Mouse (Mus musculus) retina, embryonic 14.5 days (tissue): Measurements from ENCODE around the gene Iffo2.

Experiments
- DNase-seq: peaks from one replicate; pipeline ENCODE4 v3.0.0-alpha.2; 2015; ENCODE audit warnings: low spot score

Iffo2 gene

DNA sequence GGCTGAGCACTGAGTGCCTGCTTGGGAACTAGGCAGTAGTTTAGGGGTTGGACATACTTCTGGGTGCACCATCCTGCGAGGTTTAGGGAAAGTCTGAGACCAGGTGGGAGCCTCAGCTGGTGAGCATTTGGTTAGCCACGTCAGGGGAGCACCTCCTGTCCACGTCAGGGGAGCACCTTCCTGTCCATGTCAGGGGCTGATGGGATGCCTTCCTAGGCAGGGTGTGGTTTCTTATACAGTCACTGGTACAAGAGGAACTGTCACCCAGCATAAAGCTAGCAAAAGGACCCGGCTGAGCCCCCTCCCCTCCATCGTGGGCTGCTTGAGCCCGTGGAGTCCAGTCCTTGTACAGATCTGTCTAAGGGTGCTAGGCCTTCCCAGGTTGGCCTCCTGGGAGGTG lies 52.0 kb downstream of the Iffo2 start:
- no peak for DNase-seq

DNA sequence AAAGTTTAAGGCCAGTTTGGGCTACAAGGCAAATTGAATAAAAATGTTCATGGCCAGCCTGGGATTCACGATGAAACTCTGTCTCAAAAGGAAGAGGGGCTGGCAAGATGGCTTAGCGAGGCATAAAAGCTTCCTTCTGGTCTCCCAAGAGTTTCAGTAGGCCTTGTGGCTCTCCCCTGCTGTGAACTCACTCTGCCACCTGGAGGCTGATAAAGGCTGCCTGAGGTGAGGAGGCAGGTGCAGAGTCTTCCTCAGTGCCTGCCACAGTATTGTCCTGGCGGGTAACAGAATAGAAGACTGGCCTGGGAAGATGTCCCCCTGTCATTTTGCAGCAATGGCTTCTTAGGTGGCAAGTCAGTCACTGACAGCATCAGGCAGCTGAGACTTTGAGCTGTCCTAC lies 52.6 kb downstream of the Iffo2 start:
- no peak for DNase-seq

DNA sequence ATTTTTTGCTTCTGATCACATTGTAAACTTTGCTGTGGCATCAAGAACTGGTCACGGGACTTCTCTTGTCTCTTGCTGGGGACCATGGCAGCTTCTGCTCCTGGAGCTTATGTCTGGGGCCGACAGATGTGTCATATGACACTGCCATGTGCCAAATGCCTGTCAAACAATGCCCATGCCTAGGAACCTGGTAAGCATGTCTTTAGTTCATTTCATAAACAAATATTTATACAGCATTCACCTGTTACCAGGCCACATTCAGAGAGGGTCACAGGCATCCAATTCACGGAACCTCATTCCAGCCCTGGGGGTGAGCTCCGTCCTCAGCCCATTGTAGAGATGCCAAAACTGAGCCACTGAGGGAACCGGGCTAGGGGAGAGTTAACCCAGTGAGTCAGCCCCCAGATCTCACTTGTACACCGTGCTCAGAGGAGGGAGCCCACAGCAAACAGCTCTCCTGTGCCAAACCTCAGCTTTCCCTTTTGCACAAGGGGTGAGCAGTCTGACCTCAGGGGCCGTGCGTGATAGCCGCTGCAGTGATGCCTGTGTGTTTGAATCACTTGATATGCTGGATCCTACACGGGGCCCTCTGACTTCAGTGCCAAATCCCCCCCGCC lies 53.4 kb downstream of the Iffo2 start:
- DNase-seq, result no peak

DNA sequence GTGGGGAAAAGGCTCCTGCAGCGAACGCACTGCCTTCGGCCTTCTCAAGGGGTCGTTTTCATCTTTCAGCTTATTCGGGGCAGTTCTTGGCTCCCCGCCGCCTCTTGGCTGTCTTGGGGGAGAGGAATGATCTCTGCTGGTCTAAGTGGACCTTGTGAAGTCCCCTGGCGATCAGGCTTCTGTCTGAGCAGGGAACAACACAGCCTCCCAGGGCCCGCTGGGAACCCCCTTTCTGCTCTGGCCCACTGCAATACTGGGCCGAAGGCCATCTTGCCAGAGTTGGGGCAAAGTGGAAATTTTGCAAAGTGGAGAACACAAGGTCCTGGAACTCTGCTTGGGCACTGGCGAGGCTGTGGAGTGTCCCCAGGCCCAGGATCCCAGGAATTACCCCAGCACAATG lies 54.4 kb downstream of the Iffo2 start:
- DNase-seq, result no peak

DNA sequence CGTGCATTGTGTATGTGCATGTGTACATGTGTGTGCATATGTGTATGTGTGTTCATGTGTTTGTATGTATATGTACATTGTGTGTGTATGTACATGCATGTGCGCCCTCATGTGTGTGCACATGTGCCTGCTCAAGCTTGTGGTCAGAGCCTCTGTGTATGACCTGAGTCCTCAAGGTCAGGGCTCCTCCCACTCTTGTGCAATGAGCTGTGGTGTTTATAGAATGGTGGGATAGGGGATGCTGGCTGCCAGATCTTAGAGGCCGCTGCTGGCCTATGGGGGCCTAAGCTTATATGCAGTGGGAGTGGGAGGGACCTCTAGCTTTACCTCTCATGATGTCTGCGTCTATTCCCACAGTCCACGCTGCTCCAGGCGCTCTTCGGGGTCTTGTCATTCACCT lies 55.4 kb downstream of the Iffo2 start:
- no peak for DNase-seq

DNA sequence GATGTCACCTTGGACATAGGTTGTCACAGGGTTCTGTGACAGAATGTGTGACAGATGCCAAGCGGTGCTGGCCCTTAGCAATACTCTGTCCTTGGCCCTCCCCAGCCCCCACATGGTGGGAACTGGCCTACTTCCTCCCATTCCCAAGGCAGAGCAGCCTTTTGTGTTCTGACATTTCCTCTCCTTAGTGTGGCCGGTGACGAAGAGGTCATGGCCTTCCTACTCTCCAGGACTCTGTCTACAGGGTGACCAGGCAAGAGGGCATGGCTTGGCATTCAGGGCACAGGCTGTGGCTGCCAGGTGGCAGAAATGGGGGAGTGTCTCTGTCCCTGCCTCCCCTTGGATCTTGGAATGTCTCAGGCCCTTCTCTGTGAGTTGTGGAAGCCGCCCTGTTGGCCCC lies 57.0 kb downstream of the Iffo2 start:
- DNase-seq, result no peak

DNA sequence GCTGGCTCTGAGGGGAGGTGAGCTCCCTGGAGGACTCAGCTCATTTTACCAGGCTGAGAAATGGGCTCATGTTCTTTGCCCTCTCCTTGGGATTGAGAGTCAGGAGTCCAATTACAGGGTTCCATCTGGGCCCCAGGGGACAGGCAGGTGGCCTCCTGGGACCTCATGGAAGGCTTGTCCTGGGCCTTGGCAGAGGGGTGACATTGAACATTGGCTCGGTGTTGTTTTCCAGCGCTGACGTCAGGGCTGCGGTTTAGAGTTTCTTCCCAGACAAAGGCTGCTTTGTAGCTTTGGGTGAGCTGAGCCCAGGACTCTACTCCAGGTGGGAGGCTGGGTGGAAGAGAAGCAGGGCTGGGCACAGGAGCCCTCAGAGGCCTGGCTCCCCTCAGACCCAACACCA lies 57.4 kb downstream of the Iffo2 start:
- DNase-seq, result no peak

DNA sequence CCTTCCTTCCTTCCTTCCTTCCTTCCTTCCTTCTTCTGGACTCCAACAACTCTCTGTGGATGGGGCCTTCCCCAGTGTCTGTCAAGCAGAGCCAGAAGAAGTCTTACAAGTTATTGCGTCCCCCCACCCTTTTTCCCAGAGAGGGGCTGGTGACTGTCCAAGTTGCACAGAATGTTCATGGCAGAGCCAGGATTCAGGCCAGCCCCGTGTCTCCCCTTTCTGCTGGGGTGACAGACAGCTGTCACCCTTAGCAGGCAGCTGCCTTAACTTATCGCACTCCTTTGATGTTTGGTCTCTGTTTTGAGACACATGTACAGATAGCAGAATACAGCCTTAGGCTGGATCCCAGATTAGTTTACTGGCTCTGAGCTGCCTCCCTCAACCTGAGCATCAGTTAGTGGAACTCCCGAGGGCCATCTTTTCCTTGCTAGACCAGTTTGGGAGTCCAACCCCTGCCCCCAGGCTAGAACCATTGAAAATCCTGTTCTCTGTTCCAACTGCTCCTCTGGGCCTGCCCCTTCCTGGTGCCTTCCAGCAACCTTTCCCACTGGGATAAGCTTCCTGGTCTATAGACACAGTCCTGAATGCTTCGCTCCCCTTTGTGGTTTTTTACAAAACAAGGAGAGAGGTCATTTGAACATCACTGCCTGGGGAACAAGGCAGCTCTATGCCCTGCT lies 59.1 kb downstream of the Iffo2 start:
- no peak for DNase-seq

DNA sequence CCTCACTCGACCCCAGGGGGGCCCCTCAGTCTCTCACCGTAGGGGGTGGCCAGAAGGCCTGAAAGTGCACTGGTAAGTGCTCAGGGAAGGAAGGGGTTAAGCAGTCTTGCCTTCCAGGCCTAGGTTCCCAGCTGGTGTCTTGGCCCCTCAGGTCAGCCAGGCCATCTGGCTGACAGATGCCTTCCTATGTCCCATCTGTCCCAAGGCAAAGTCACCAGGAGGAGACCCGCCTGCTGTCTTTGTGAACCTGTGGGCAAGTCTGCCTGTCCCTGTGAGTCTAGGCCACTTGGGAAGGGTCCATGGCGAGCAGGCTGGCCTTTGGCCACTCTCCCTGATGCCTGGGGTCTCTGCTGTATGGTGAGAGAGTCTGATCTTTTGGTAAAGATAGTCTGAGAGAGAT lies 60.1 kb downstream of the Iffo2 start:
- peak; percentile 73 for DNase-seq

DNA sequence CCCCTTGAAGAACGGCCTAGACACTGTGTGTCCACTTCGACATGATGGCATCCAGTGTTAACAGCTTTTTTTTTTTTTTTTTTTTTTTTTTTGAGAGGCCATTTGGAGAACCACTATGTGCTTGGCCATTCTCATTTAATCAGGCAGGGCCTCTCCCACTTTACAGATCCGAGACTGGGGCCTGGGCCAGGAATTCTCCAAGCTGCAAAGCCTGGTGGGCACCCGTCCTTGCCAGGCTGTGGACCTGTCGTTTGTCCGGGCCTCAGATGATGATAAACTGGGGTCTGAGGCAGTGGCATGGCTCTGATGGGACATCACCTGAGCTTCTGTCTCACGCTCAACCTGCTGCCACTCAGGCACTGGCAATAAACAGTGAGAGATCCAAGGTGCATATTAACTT lies 62.5 kb downstream of the Iffo2 start:
- DNase-seq, result no peak

DNA sequence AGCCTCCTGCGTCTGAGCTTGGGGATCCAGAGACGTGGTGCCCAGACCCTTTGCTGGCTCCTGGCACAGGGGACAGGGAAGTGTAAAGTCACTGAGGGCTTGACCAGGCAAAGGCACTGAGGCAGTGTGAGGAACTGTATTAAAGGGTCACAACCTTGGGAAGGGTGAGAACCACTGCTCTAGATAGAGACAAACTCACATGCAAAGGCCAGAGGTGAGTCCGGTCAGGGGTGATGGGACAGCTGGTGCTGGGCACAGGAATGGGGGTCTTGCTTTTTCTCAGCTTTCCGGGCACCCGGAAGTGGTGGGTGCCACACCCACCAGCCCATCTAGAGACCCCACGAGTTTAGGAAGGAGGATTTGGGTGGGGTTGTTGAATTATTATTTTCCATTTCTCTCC lies 63.0 kb downstream of the Iffo2 start:
- no peak for DNase-seq

DNA sequence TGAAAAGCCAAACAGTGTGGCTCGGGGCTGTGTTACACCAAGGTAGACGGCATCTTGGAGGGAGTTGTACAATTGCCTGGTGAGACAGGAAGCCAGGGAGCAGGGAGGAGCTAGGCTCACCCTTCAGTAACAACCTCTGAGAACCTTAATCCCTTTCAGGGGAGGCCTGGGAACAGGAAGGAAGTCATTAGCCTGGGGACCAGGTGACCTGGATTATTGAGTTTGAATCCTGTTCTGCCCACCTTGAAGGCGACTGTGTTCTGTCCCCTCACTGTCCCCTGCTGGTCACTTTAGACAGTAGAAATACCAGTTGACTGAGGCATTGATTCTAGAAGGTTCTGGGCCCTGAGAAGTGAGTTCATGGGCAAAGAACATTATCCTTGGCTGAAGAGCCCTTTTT lies 63.7 kb downstream of the Iffo2 start:
- no peak for DNase-seq

DNA sequence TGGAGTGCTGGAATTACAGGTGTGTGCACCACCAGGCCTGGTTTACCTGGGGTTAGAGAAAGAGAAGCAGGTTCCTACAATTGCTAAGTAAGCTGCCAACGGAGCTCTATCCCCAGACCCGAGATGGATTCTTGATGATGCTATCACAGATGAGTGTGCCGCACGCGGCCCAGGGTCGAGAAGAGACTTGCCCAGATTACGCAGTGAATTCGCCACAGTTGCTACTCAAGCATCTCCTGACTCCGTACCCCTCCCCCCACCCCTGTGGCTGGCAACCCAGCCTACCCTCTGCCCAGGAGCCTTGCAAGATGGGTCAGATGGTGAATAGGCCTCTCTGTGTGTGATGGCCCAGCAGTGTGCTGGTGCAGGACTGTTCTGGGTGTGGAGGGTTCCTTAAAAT lies 66.4 kb downstream of the Iffo2 start:
- no peak for DNase-seq

DNA sequence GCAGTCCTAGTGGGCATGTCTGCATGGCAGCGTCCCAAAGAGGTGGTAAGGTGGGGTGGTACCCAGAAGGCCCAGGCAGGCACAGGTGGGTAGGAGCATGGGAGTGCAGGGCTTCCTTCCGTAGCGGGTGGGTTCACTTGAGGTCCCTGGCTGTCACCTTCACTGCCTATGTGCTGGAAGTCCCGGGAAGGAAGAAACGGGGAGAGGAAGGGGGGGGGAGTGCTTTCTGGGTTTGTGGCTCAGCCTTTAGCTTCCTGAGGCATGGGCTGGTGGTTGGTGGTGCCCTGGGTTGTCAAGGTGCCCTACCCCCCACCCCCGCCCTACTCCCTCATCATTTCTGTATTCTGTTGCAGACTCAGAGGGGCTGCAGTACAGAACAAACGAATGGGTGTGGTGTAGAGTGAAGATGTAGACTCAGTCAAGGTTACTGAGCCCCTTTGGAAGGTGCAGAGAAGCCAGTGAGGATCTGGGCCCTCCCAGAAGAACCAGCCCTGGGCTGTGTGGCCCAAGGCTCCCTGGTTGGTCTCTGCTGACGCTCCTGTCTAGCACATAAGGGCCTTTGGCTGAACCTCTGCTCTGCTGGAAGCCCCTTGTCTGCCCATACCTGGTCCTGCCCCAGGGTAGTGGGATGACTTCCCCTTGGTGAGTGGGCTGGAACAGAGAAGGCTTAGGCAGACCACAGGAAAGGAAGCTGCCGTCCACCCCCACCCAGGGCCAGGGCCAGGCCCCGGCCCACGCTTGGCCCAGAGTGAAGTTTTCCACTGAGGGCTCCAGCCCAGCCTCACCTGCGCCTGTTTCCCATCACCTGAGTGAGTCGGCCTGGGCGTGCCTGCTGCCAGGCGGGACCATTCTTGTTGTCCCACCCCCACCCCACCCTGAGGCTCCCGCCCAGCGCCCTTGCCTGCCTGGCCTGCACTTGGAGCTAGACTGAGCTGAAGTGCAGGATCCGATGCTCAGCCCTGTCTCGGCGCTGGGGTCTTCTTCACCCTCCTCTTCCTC lies 67.2 kb downstream of the Iffo2 start:
- DNase-seq, result no peak

DNA sequence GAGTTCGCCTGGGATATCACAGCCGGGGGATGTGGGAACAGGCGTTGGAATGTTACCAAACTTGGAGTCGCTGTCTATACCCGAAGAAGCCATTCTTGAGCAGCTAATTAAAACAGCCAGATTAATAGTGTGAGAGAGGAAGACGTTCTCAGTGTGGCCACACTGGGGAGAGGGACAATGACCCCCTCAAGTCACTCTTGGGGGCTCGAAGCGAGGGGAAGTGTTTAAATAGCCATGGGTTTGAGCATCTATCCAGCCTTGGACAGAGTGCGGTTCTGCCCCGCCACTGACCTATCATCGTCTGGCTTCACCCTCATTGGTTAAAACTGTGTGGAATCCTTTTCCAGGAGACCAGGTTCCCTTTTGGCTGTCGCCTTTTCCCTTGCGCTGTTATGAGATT lies 68.0 kb downstream of the Iffo2 start:
- DNase-seq, result no peak

DNA sequence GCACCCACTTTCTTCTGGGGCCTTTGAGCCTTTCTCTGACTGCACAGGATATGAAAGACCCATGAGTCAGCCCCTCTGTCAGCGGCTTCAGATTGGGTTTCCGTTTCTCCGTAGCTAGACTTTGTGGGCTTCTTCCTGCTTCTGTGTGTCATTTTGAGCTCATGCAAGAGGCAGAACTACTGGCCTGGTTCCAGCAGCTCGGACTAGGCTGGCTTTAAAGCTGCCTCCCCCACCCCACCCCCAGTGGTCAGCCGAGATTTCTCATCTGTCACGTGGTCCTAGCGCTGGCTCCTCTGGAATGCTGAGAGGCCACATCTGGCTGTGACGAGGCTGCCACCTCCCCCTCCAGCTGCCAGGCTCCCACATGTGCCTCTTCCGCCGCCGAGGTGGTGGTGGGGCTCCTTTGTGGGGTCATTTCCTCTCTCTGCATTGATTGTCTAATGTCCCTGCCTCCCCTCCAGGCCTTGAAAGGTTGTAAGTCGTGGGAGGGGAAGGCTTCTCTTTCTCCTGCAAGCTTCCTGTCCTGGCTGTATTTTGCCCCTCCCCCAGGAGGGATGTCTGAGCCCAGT lies 68.7 kb downstream of the Iffo2 start:
- DNase-seq, result peak; percentile 47

DNA sequence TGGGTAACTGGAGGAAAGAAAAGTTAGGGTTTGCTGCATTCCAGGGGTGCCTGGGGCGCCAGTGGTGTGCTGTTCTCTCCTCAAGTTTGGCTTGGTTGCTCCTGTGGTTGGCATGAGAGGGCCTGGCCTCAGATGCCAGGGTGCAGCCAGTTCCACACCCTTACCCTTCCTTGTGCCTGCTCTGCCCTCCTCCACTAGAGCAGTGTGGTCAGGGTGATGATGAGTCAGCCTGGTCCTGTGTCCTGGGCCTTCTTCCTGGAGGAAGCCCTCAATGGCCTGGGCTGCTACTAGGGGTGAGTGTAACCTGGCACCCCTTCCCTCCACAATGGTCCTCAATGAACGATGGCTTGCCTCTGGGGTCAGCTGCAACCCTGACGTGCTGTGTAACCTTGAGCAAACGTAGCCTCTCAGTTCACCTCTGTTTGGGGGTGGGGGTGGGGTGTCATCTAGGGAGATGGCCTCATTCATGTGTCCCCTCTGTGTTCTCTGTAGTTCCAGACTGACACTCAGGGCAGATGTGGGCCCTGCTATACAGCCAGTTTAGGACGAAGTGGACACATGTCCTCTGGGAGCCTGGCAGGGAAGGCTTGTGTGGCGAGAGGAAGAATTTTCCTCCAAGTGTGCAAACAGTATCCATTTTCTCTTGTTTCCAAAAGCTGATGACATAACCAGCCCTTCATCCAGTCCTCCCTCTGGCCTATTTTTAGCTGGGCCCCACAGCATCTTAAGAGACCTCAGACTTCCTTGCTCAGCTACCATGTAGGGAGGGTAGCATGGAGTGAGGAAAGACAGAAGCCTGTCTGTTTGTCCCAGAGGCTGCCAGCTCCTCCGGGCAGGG lies 71.4 kb downstream of the Iffo2 start:
- DNase-seq, result no peak

DNA sequence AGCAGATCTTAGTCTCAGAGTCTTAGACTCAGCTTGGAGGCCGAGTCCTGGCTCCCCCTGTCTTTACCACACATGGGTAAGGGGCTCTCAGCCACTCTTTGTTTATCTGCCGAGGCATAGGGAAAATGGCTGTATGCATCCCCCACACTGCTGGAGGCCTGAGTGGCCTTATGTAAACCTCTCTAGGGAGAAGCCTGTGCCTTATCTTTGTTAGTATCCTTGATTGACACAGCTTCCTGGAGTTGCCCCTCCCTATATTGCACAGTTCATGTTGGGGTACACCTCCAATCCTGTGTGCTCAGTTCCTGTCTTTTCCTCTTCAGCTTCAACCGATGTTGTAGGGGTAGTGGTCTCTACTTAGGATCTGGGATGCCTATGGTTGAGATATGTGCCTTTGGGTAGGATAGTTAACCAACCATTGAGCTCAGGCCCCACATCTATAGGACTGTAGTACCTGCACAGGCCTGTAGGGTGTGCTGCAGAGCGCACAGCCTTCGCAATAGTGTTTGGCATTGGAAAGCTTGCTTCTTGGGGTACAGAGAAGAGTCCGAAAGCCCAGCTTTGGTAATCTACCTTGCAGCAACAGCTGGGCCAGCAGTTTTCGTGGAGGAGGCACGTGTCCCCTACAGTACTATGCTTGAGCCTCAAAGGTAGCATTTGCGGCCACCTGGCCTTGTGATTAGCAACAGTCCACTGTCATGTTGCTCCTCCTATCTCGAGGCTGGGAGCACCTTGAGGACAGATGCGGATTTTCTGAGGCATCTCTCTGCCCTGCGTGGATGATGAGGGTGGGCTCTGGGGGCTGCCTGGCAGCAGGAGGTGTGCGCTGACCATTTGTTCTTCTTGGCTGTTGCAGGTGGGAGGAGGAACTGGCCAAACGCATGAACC lies 72.3 kb downstream of the Iffo2 start, which contains the start of gene Gm21969:
Gene Gm21969, plus strand, starts transcription at position 830 of the 888 bp plus-strand sequence.
- DNase-seq, result peak; percentile 78

DNA sequence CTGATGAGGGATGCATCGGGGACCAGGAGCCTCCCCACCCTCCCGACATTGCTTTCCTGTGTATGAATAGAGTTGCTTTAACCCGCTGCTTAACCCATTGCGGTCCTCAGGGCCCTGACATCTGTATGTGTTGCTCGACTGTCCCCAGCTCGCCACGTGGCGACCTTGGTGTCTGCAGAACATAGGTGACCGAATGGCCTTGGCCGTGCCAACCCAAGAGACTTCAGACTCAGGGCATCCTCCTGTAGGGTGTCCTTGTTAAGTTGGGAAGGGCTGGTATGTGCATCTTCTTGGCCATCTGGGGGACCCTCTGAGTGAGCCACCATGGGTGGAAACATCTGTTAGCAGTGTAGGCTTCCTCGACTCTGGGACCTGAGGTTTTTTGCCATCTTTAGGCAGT lies 74.9 kb downstream of the Iffo2 start:
- no peak for DNase-seq

DNA sequence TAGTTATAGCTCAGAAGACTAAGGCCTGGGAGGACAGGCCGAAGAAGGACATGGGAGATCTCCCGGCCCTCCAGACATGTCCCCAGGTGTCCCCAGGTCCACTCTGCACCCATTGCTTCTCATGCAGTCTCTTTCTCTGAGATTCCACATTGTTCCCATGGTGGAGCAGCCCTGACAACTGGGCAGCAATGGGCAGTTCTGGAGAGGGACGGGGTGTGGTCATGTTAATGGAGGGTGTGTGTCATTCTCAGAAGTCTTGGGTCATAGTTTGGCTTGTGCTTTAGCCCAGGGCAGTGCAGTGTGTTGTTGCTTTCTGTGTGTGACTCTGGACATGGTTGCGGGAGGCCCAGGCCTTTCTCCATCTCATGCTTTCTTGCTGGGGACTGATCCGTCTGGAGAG lies 76.4 kb downstream of the Iffo2 start:
- no peak for DNase-seq

DNA sequence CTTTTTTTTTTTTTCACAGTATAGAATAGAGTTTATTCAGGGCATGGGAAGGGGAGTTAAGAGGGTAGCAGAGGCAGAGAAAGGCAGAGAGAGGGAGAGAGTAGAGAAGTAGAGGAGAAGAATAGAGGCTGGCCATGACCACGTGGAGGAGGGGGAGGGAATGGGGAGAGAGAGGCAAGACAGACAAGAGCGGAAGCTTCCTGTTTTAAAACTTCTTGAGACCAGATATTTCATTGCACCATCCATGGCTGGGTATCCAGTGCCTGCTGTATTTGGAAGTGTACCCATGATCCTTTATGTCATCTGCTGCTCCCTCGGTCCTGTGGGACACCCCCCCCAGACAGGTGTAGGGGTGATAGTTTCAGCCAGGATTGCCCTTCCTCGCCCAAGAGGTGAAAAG lies 78.6 kb downstream of the Iffo2 start:
- DNase-seq, result no peak
